Mouse (Mus musculus) hindbrain, embryonic 14.5 days (tissue): Measurements from ENCODE around the gene Trpc3. TPM values are rescaled to one million over a fixed set of nuclear protein-coding genes. Genes with fewer than 3 reads are reported as not detected.
A peak's percentile ranks its signal among the peaks of the same experiment; 100 is the strongest.
"Not testable (repeated sequence)": the region's sequence is repeated elsewhere in the genome, so short reads cannot be mapped to it uniquely, and the experiment has no call there.

Source experiments
- ATAC-seq: fragments of 200-750 bp; cut with Nextera tagmentation; 2 replicates; pipeline ENCODE4 v1.8.0; 2017; ENCODE audit warnings: moderate number of reproducible peaks, mild to moderate bottlenecking, moderate TSS enrichment, moderate library complexity; ENCODE audit not compliant: low FRiP score
- DNase-seq: peaks from one replicate; pipeline ENCODE4 v3.0.0-alpha.2; 2015; ENCODE audit warnings: low spot score
- H3K27ac ChIP-seq: fragments of 300-500 bp; sonication (generic); 2 replicates; pipeline ENCODE4 v1.5.1; 2014; ENCODE audit warnings: mild to moderate bottlenecking, moderate library complexity
- H3K27me3 ChIP-seq: fragments of 300-500 bp; sonication (generic); 2 replicates; pipeline ENCODE4 v1.6.1; 2014; ENCODE audit warnings: mild to moderate bottlenecking, low read length, mixed read lengths; ENCODE audit not compliant: control insufficient read depth, insufficient read depth
- H3K36me3 ChIP-seq: fragments of 300-500 bp; sonication (generic); replicated peaks from 2 replicates; pipeline ENCODE4 v1.6.1; 2014; ENCODE audit not compliant: control insufficient read depth, insufficient read depth
- H3K4me1 ChIP-seq: fragments of 300-500 bp; sonication (generic); replicated peaks from 2 replicates; pipeline ENCODE4 v1.6.1; 2014; ENCODE audit warnings: antibody characterized with exemption, low read length, mixed read lengths; ENCODE audit not compliant: control insufficient read depth, insufficient read depth
- H3K4me2 ChIP-seq: fragments of 300-500 bp; sonication (generic); replicated peaks from 2 replicates; pipeline ENCODE4 v1.6.1; 2014; ENCODE audit warnings: mild to moderate bottlenecking, moderate library complexity
- H3K4me3 ChIP-seq: fragments of 300-500 bp; sonication (generic); replicated peaks from 2 replicates; pipeline ENCODE4 v1.5.1; 2014; ENCODE audit warnings: mild to moderate bottlenecking, low read length
- H3K9ac ChIP-seq: fragments of 300-500 bp; sonication (generic); 2 replicates; pipeline ENCODE4 v1.6.1; 2014
- H3K9me3 ChIP-seq: fragments of 300-500 bp; sonication (generic); 2 replicates; pipeline ENCODE4 v1.6.1; 2016; ENCODE audit warnings: low read length; ENCODE audit not compliant: control insufficient read depth
- WGBS: fragments of 180-500 bp; shearing (Covaris S2); extraction: QIAGEN DNeasy Blood & Tissue Kit; methylation state at CpG from one replicate; pipeline ENCODE4 v1.1.7; 2014; 5-methylcytosine and 5-hydroxymethylcytosine counted together
- polyA plus RNA-seq: library from polyadenylated mRNA; unstranded; fragments of >200 nt; fragmentation: Nextera tagmentation; extraction: Ambion mirVana; gene quantifications from 2 replicates; pipeline ENCODE4 v1.2.1, GENCODE M21; 2014

The Trpc3 gene
- polyA plus RNA-seq, 1 experiment from 2014 or later = 16.3 TPM

DNA sequence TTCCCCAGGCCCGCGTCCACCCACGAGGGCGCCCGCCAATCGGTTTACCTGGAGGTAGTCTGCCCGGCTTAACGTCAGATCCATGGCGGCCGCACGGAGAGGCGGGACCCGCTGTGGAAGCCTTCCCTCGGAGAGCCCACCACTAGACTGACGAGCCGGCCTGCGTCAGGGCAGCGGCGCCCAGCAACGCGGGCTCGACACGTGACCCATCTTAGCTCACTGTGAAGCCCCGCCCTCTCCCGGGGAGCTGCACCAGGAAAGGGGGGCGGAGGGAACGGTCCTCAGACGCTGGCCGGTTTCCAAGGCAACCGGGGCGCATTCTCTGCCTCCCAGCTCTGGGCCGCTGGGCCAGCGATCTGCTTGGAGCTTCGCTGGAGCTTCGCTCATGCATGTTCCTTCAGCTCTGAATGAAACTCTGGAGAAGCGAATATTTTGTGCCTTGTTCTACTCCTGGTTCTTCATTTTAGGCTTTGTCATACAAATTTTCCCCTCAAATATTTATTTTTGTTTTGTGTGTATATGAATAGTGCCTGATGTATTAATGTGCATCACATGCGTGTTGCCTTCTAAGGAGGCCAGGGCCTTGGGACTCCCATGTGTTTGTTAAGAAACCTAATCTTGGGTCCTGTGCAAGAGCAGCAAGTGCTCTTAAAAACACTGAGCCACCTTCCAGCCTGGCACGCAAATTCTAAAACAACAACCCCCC is 76.6 kb downstream of the Trpc3 start, which contains the start of gene Bbs7:
Gene Bbs7 (minus strand): TSS at position 276 of the 706 bp plus-strand sequence.
- peak; percentile 100 for ATAC-seq

DNA sequence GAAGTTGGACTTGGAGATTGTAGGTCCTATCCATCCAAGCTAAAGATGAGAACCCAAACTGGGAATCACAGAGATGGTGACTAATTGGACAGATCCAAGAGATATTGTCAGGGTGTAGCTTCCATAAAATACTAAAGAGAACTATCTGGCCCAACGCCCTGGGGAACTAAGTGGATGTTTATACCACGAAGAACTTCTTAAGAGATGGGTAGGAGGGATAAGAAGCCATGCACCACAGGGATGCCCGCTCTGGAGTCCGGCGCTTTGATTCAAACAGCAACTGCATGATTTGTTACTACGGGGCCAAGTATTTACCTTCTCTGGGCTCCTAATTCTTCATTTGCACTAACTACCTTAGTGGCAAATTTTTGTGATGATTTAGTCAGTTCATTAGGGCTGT is 77.3 kb downstream of the Trpc3 start:
- peak overlapping the region; percentile 71 for H3K9ac ChIP-seq
- H3K4me3 ChIP-seq = peak overlapping the region; percentile 58
- no peak for DNase-seq
- H3K4me2 ChIP-seq = peak overlapping the region; percentile 64
- H3K4me1 ChIP-seq = peaks cover 11% of the 10 kb centered on the region; the same call in 1 of the 2 replicates
- peaks cover 7% of the 10 kb centered on the region for H3K36me3 ChIP-seq
- peak overlapping the region; percentile 67 for H3K27ac ChIP-seq
- no peak for ATAC-seq
- H3K9me3 ChIP-seq = no peaks in the 10 kb centered on the region
- WGBS = 6% methylated on average over 6 of the region's 6 CpGs
- no peaks in the 10 kb centered on the region for H3K27me3 ChIP-seq

More for the DNA sequence above, 76.6 kb downstream of the Trpc3 start, which contains the start of gene Bbs7:
- H3K4me1 ChIP-seq = peaks cover 11% of the 10 kb centered on the region; the same call in 1 of the 2 replicates
- peak within 1 kb of the TSS; percentile 58 for H3K4me3 ChIP-seq
- no peaks in the 10 kb centered on the region for H3K27me3 ChIP-seq
- H3K9ac ChIP-seq = peak within 1 kb of the TSS; percentile 71
- H3K27ac ChIP-seq = peak within 1 kb of the TSS; percentile 67
- H3K36me3 ChIP-seq = peaks cover 7% of the 10 kb centered on the region
- no peaks in the 10 kb centered on the region for H3K9me3 ChIP-seq
- peak; percentile 97 for DNase-seq
- 4% methylated on average over 36 of the region's 38 CpGs for WGBS
- H3K4me2 ChIP-seq = peak within 1 kb of the TSS; percentile 64

DNA sequence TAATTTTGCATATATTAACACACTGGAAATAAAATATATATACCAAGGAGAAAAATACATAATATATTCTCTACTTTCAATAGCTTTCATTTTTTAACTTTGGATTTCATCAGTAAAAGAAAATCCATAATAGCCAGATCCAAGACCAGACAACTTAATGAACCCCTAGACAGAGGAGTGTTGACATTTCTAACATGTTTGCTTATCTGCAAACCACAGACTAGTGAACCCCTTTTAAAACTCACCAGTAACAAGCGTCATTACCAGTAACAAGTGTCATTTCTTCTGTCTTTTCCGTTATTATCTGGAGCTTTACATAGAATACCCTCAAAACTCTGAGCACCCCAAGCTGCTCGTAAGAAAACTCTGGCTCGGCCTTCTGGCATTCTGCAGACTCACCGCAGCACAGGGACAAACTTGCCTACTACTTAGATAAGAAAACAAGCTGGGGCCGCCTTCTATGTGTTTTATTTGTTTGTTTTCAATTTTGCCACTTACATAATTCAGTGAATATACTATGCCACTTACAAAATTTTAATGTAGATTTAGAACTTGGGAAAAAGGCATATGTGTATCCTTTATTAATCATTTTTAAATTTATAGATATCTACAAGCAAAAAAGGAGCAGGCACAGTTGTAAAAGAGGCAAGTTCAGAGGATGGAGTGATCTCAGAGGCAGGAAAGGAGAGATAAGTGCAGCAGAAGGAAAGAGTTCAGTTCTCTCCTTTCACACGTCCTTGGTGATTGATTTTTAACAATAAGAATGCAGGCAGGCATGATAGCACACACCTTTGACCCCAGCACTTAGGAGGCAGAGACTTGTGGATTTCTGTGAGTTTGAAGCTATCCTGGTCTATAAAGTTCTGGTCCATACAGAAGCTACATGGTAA is 83.8 kb downstream of the Trpc3 start:
- Histone ChIP-seq H3K27me3 (no peaks in the 10 kb centered on the region), H3K27ac (no peak overlapping the region), H3K4me1 (no peaks in the 10 kb centered on the region), H3K4me3 (no peak overlapping the region), H3K36me3 (peaks cover 36% of the 10 kb centered on the region), H3K4me2 (no peak overlapping the region), H3K9me3 (no peaks in the 10 kb centered on the region), H3K9ac (no peak overlapping the region)
- DNase-seq = no peak
- no peak for ATAC-seq
- 81% methylated on average over 7 of the region's 7 CpGs for WGBS

DNA sequence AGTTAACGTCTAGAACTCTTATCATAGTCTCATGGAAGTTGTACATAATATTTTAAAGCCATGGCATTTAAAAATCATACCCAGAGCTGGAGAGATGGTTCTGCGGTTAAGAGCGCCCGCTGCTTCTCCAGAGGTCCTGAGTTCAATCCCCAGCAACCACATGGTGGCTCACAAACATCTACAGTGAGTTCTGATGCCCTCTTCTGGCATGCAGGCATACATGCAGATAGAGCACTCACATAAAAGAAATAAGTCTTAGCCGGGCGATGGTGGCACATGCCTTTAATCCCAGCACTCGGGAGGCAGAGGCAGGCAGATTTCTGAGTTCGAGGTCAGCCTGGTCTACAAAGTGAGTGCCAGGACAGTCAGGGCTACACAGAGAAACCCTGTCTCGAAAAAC is 90.2 kb downstream of the Trpc3 start:
- not testable (repeated sequence) for H3K4me1 ChIP-seq, H3K9me3 ChIP-seq, H3K9ac ChIP-seq, DNase-seq, H3K27ac ChIP-seq, H3K27me3 ChIP-seq, H3K4me3 ChIP-seq, ATAC-seq, H3K4me2 ChIP-seq
- peaks cover 33% of the 10 kb centered on the region for H3K36me3 ChIP-seq
- WGBS = 93% methylated on average over 9 of the region's 9 CpGs

DNA sequence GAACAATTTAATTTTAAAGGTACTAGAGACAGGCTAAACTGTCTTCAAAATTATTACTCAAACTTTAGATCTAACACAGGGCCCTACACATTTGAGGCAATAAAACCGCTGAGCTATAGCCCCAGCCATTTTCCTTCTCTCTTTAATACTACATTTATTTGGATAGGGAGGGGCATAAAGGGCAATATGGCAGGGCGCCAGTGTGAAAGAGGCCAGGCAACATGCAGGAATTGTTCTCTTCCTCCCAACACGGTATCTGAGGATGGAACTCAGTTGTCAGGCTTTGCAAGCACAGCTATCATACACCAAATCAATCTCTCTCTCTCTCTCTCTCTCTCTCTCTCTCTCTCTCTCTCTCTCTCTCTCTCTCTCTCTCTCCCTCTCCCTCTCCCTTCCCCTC is 91.2 kb downstream of the Trpc3 start:
- Histone ChIP-seq H3K27ac (no peak overlapping the region), H3K9ac (no peak overlapping the region), H3K4me3 (no peak overlapping the region), H3K9me3 (no peaks in the 10 kb centered on the region), H3K4me1 (no peaks in the 10 kb centered on the region), H3K27me3 (no peaks in the 10 kb centered on the region), H3K36me3 (peaks cover 33% of the 10 kb centered on the region), H3K4me2 (no peak overlapping the region)
- DNase-seq (no peak), ATAC-seq (no peak)
- 84% methylated on average over 3 of the region's 3 CpGs for WGBS

DNA sequence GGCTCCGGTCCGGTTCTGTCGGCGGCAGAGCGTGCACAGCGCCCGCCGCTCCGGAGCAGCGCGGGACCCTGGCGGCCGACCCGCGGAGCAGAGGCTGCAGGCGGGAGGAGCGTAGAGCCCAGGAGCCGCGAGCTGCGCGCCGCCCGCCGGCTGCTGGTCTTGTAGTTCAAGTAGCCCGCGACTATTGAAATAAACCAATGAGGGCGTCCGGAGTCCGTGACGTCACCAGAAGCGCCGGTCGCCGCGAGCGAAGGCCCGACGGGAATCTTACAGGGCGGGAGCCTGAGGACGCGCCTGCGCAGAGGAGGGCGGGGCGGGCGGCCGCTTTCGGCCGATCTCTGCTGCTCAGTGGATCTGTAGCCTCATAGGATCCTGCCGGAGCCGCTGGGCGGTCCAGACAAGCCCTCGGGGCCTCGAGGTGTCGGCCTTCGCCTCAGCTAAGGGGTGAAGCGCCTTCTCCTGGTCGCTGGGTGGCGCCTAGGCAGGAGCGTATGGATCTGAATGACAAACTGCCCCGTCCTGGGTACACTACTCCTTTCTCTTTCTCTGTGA is 118.1 kb downstream of the Trpc3 start, which contains the start of gene Ccna2:
Gene Ccna2 (minus strand): TSS at position 324 of the 552 bp plus-strand sequence.
- Histone ChIP-seq H3K9ac (peak within 1 kb of the TSS; percentile 70), H3K4me3 (peak within 1 kb of the TSS; percentile 51), H3K4me2 (peak within 1 kb of the TSS; percentile 99), H3K27ac (peak within 1 kb of the TSS; percentile 84), H3K9me3 (no peaks in the 10 kb centered on the region), H3K27me3 (no peaks in the 10 kb centered on the region), H3K36me3 (peaks cover 36% of the 10 kb centered on the region), H3K4me1 (peaks cover 7% of the 10 kb centered on the region)
- ATAC-seq (peak; percentile 100), DNase-seq (peak; percentile 96)
- WGBS = under 1% methylated on average over 57 of the region's 60 CpGs

DNA sequence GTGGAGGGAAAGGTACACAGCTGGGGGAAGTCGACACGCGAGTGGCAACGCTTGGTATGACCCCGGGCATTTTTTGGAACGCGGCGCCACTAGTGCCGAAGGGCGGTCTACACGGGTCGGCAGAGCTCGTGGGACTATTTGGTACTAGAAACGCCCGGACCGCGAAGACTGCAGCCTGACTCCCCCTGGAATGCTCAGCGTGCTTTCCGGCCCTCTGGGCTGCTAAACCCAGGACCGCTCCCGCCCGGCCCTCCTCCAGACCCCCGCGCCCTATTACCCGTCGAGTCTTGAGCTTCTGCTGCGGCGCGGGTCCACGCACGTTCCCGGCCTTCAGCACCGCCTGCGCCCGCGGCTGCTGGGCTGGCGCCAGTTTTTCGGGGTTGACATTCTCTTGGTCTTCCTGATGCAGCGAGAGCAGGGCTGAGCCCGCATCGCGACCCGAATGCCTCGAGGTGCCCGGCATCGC is 118.6 kb downstream of the Trpc3 start:
- Histone ChIP-seq H3K27me3 (no peaks in the 10 kb centered on the region), H3K9me3 (no peaks in the 10 kb centered on the region), H3K9ac (peak overlapping the region; percentile 45), H3K4me3 (peak overlapping the region; percentile 51), H3K4me2 (peak overlapping the region; percentile 99), H3K36me3 (peaks cover 40% of the 10 kb centered on the region), H3K4me1 (peaks cover 7% of the 10 kb centered on the region), H3K27ac (no peak overlapping the region)
- ATAC-seq = no peak; the same call in 1 of the 2 replicates
- under 1% methylated on average over 46 of the region's 46 CpGs for WGBS
- DNase-seq = no peak
